Mouse (Mus musculus) liver, embryonic 11.5 days (tissue): ENCODE data around the gene Fam104a. TPM values are rescaled to one million over a fixed set of nuclear protein-coding genes. Genes with fewer than 3 reads are reported as not detected.
A peak's percentile ranks its signal among the peaks of the same experiment; 100 is the strongest.
"Not testable (repeated sequence)": the region's sequence is repeated elsewhere in the genome, so short reads cannot be mapped to it uniquely, and the experiment has no call there.

Experiments
- ATAC-seq: fragments of 200-750 bp; cut with Nextera tagmentation; replicated peaks from 2 replicates; pipeline ENCODE4 v1.8.0; 2017; ENCODE audit warnings: moderate number of reproducible peaks, mild to moderate bottlenecking, moderate TSS enrichment, moderate library complexity; ENCODE audit not compliant: low FRiP score
- DNase-seq: peaks from one replicate; pipeline ENCODE4 v3.0.0-alpha.2; 2017; ENCODE audit warnings: low spot score
- H3K27ac ChIP-seq: fragments of 300-500 bp; sonication (generic); 2 replicates; pipeline ENCODE4 v1.5.1; 2014; ENCODE audit warnings: mild to moderate bottlenecking, low read depth, low read length, control low read depth
- H3K27me3 ChIP-seq: fragments of 300-500 bp; sonication (generic); replicated peaks from 2 replicates; pipeline ENCODE4 v1.6.1; 2014; ENCODE audit warnings: low read length, mixed read lengths; ENCODE audit not compliant: control insufficient read depth, insufficient read depth
- H3K36me3 ChIP-seq: fragments of 300-500 bp; sonication (generic); 2 replicates; pipeline ENCODE4 v1.6.1; 2014; ENCODE audit warnings: mild to moderate bottlenecking, low read length, moderate library complexity, mixed read lengths; ENCODE audit not compliant: control insufficient read depth, insufficient read depth
- H3K4me1 ChIP-seq: fragments of 300-500 bp; sonication (generic); replicated peaks from 2 replicates; pipeline ENCODE4 v1.6.1; 2014; ENCODE audit warnings: low read length, mixed read lengths; ENCODE audit not compliant: control insufficient read depth, insufficient read depth
- H3K4me2 ChIP-seq: fragments of 300-500 bp; sonication (generic); 2 replicates; pipeline ENCODE4 v1.6.1; 2014; ENCODE audit warnings: mild to moderate bottlenecking, control low read depth, moderate library complexity
- H3K4me3 ChIP-seq: fragments of 300-500 bp; sonication (generic); 2 replicates; pipeline ENCODE4 v1.5.1; 2014; ENCODE audit warnings: low read depth, low read length, control low read depth
- H3K9ac ChIP-seq: fragments of 300-500 bp; sonication (generic); 2 replicates; pipeline ENCODE4 v1.6.1; 2014; ENCODE audit warnings: low read depth, low read length, control low read depth
- H3K9me3 ChIP-seq: fragments of 300-500 bp; sonication (generic); 2 replicates; pipeline ENCODE4 v1.6.1; 2016; ENCODE audit warnings: low read length, inconsistent platforms, mixed read lengths; ENCODE audit not compliant: control insufficient read depth
- WGBS: fragments of 180-500 bp; shearing (Covaris S2); extraction: QIAGEN DNeasy Blood & Tissue Kit; methylation state at CpG from one replicate; pipeline ENCODE4 v1.1.7; 2014; 5-methylcytosine and 5-hydroxymethylcytosine counted together
- polyA plus RNA-seq: library from polyadenylated mRNA; unstranded; fragments of >200 nt; fragmentation: Nextera tagmentation; extraction: Ambion mirVana; gene quantifications from 2 replicates; pipeline ENCODE4 v1.2.1, GENCODE M21; 2014

The Fam104a gene
- polyA plus RNA-seq, 1 experiment from 2014 or later: 62.3 TPM

DNA sequence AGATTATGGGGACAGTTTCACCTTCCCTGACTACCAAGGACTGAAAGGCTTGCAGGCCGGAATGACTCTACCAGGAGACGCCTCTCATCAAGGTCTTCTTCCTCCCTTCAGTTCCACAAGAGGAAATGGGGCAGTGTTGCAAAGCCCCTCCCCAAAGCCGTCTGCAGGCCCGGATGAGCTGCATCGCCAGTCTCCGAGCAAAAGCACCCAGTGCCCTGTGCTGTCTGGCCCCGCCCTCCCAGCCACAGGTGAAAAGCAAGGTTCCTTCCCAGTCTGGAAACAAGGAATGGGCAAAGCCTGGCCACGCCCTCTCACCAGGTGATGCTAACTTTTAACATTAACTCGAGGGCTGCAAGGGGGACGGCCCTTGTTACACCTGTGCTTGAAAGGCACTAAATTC is 17.3 kb downstream of the Fam104a start:
- H3K9me3 ChIP-seq: no peaks in the 10 kb centered on the region
- no peak for DNase-seq
- peaks cover 37% of the 10 kb centered on the region for H3K36me3 ChIP-seq
- H3K9ac ChIP-seq: no peak overlapping the region
- peak overlapping the region; percentile 44 for H3K4me2 ChIP-seq
- no peak for ATAC-seq
- H3K27ac ChIP-seq: peak overlapping the region; percentile 38; the same call in 1 of the 2 replicates
- WGBS: 49% methylated on average over 10 of the region's 10 CpGs
- no peaks in the 10 kb centered on the region for H3K27me3 ChIP-seq
- H3K4me1 ChIP-seq: peaks cover 37% of the 10 kb centered on the region
- no peak overlapping the region for H3K4me3 ChIP-seq

- Histone ChIP-seq H3K27me3 (no peaks in the 10 kb centered on the region), H3K27ac (peak overlapping the region; percentile 38; the same call in 1 of the 2 replicates), H3K4me1 (peaks cover 37% of the 10 kb centered on the region), H3K9me3 (no peaks in the 10 kb centered on the region), H3K4me2 (peak overlapping the region; percentile 33), H3K36me3 (peaks cover 35% of the 10 kb centered on the region), H3K9ac (no peak overlapping the region), H3K4me3 (no peak overlapping the region)
- 56% methylated on average over 6 of the region's 6 CpGs for whole genome bisulfite sequencing
- DNase-seq (no peak), ATAC-seq (0 out of 2 replicates have a peak, but pooled peaks have one; percentile 58)
These were observed 17.8 kb downstream of the Fam104a start for GRCm38 (mm10) chr11:113666205-113666604.

DNA sequence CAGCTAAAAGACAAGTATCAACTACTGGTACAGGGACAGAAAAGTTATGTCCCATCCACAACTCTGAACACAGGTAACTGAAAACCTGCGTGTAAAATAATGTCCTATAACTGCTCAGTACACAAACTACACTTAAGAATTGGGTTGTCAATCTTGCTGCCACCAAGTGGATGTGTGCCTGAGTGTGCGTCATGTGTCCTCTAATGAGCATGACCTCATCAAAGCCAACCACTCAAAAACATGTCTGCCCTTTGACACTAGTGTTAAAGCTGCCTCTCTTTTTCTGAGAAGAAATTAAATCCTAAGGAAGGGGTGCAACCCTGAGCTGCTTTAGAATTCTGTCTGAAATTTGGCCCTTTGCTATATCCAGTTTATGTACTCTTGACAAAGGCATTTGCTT is 19.7 kb downstream of the Fam104a start:
- no peaks in the 10 kb centered on the region for H3K9me3 ChIP-seq
- no peak overlapping the region for H3K4me2 ChIP-seq
- peaks cover 30% of the 10 kb centered on the region for H3K4me1 ChIP-seq
- DNase-seq (no peak), ATAC-seq (no peak)
- H3K36me3 ChIP-seq: peaks cover 37% of the 10 kb centered on the region
- H3K9ac ChIP-seq: no peak overlapping the region
- H3K27ac ChIP-seq: no peak overlapping the region
- no peak overlapping the region for H3K4me3 ChIP-seq
- WGBS: 86% methylated on average over 2 of the region's 2 CpGs
- H3K27me3 ChIP-seq: no peaks in the 10 kb centered on the region

GRCm38 (mm10) chr11:113661835-113662351 is 22.1 kb downstream of the Fam104a start:
- Histone ChIP-seq H3K9ac (no peak overlapping the region), H3K27me3 (no peaks in the 10 kb centered on the region), H3K27ac (no peak overlapping the region), H3K9me3 (no peaks in the 10 kb centered on the region), H3K4me1 (peaks cover 9% of the 10 kb centered on the region), H3K4me2 (no peak overlapping the region), H3K36me3 (peaks cover 42% of the 10 kb centered on the region), H3K4me3 (no peak overlapping the region)
- 91% methylated on average over 18 of the region's 18 CpGs for WGBS
- ATAC-seq (no peak), DNase-seq (no peak)

DNA sequence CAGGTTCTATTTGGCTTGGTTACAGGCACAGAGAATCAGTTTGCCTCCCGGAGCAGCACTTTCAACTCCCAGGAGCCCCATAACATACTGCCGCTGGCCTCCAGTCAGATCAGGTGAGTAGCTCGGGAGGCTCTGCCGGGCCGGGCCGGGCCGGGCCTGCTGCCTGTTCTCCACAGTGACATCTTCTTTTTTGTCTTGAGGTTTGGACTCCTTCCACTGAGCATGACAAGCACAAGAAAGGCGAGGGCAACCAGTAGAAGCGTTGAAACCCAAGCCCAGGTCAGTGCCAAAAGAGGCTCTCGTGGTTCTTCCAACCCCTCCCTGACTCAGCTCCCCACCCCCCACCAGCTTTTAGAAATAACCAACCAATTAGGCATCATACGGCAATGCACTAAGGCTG is 23.0 kb downstream of the Fam104a start:
- Histone ChIP-seq H3K4me2 (no peak overlapping the region), H3K27me3 (no peaks in the 10 kb centered on the region), H3K27ac (no peak overlapping the region), H3K4me1 (no peaks in the 10 kb centered on the region), H3K36me3 (peaks cover 50% of the 10 kb centered on the region), H3K4me3 (no peak overlapping the region), H3K9me3 (no peaks in the 10 kb centered on the region), H3K9ac (no peak overlapping the region)
- no peak for DNase-seq
- WGBS: 94% methylated on average over 11 of the region's 11 CpGs
- ATAC-seq: no peak

GRCm38 (mm10) chr11:113660213-113660612 is 23.7 kb downstream of the Fam104a start:
- not testable (repeated sequence) for ATAC-seq, H3K4me2 ChIP-seq
- 90% methylated on average over 3 of the region's 3 CpGs for WGBS

GRCm38 (mm10) chr11:113658763-113659162 is 25.2 kb downstream of the Fam104a start:
- no peak overlapping the region for H3K27ac ChIP-seq
- H3K9me3 ChIP-seq: no peaks in the 10 kb centered on the region
- no peaks in the 10 kb centered on the region for H3K27me3 ChIP-seq
- no peak for DNase-seq
- no peak overlapping the region for H3K4me2 ChIP-seq
- peaks cover 60% of the 10 kb centered on the region for H3K36me3 ChIP-seq
- ATAC-seq: no peak
- no peak overlapping the region for H3K9ac ChIP-seq
- 86% methylated on average over 4 of the region's 4 CpGs for WGBS
- no peak overlapping the region for H3K4me3 ChIP-seq
- H3K4me1 ChIP-seq: no peaks in the 10 kb centered on the region

More at GRCm38 (mm10) chr11:113660213-113660612, 23.7 kb downstream of the Fam104a start:
- H3K9ac ChIP-seq, DNase-seq, H3K27me3 ChIP-seq, H3K27ac ChIP-seq, H3K4me3 ChIP-seq, H3K4me1 ChIP-seq, H3K9me3 ChIP-seq: not testable (repeated sequence)
- H3K36me3 ChIP-seq: peaks cover 53% of the 10 kb centered on the region

DNA sequence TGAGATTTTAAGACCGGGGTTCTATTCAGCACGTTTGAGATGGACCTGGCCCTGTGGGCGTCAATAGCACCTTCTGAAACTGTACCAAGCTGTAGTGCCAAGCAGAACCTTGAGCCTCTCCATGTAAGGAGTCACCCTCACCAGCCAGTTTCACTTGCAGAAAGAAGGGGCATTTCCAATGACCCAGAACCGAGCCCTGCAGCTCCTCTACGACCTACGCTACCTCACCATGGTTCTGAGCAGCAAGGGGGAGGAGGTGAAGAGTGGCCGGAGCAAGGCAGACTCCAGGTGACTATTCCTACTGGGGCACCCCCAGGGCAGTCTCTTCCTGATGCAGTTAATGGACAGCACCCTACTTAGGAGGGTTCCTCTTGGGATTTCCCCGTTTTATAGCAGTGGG is 25.6 kb downstream of the Fam104a start:
- 88% methylated on average over 8 of the region's 8 CpGs for WGBS
- peaks cover 58% of the 10 kb centered on the region for H3K36me3 ChIP-seq
- H3K9ac ChIP-seq: no peak overlapping the region
- no peak overlapping the region for H3K27ac ChIP-seq
- H3K27me3 ChIP-seq: no peaks in the 10 kb centered on the region
- ATAC-seq: no peak
- H3K9me3 ChIP-seq: no peaks in the 10 kb centered on the region
- H3K4me1 ChIP-seq: no peaks in the 10 kb centered on the region
- DNase-seq: no peak
- H3K4me2 ChIP-seq: no peak overlapping the region
- H3K4me3 ChIP-seq: no peak overlapping the region

DNA sequence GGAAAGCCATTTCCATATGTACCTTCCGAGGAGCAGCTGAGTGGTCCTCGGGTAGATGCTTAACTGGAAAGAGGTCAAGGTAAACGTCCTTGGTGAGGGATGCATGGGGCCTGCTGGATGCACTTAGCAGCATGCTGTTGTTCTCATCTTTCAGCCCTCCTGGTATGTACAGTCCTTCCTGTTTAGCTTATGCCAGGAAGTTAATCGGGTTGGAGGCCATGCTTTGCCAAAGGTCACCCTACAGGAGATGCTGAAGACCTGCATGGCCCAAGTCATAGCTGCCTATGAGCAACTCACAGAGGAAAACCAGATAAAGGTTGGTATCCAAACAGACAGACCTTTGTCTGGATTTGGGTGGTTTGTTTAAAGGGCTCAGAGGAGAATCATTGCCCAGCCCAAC is 26.7 kb downstream of the Fam104a start:
- H3K36me3 ChIP-seq: peaks cover 59% of the 10 kb centered on the region
- no peaks in the 10 kb centered on the region for H3K4me1 ChIP-seq
- no peak overlapping the region for H3K9ac ChIP-seq
- no peak for DNase-seq
- H3K9me3 ChIP-seq: no peaks in the 10 kb centered on the region
- no peak overlapping the region for H3K4me2 ChIP-seq
- H3K4me3 ChIP-seq: no peak overlapping the region
- 69% methylated on average over 4 of the region's 4 CpGs for WGBS
- ATAC-seq: no peak
- no peaks in the 10 kb centered on the region for H3K27me3 ChIP-seq
- no peak overlapping the region for H3K27ac ChIP-seq
